Mouse (Mus musculus): ENCODE data around the gene Hcn2.
A peak's percentile ranks its signal among the peaks of the same experiment; 100 is the strongest.

DNA sequence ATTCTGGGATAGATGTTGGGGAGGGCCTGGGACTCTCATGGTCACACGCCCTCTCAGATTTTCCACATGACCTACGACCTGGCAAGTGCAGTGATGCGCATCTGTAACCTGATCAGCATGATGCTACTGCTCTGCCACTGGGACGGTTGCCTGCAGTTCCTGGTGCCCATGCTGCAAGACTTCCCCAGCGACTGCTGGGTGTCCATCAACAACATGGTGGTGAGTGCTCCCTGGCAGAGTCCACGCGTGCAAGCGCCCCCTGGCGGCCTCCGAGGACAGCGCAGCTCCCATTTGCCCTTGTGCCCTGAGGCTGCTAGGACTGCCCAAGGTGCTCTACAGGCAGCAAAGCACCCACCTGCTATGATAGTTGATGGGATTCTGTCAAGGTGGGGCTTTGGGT is 9.7 kb downstream of the Hcn2 start:
- TF ChIP-seq CTCF (IDR thresholded peaks at IDR 0.05; ENCODE audit: extremely low read depth, insufficient read length, insufficient replicate concordance, low read depth, low read length) = peak; percentile 65
- TF ChIP-seq POLR2A (IDR thresholded peaks at IDR 0.05; ENCODE audit: low read depth, low read length) = no peak
